Mouse (Mus musculus): Measurements from ENCODE around the gene Tmtc2. TPM values are rescaled to one million over a fixed set of nuclear protein-coding genes. Genes with fewer than 3 reads are reported as not detected.

The Tmtc2 gene
- total RNA-seq, 2 experiments from 2014 or later = 11.5 to 12.7 TPM

GRCm38 (mm10) chr10:105544004-105545003 lies 29.9 kb downstream of the Tmtc2 start:
- intact Hi-C loops (cut with DNase I) = no loop called here
- no peak for TF ChIP-seq CTCF (IDR thresholded peaks at IDR 0.05)
- Histone ChIP-seq H3K4me3 (no peak overlapping the region), H3K27ac (no peak overlapping the region)
- no peak for DNase-seq (ENCODE audit: extremely low spot score in 1 of 2, low spot score in 2 of 2)

- Histone ChIP-seq H3K4me3 (no peak overlapping the region), H3K27ac (no peak overlapping the region)
- intact Hi-C loops (cut with DNase I) = no loop called here
- TF ChIP-seq CTCF (IDR thresholded peaks at IDR 0.05) = no peak
- no peak for DNase-seq (ENCODE audit: extremely low spot score in 1 of 2, low spot score in 2 of 2)
Observed at GRCm38 (mm10) chr10:105542081-105542480, 32.2 kb downstream of the Tmtc2 start.

GRCm38 (mm10) chr10:105539697-105540096 lies 34.6 kb downstream of the Tmtc2 start:
- no peak for TF ChIP-seq CTCF (IDR thresholded peaks at IDR 0.05)
- no peak overlapping the region for H3K4me3 ChIP-seq
- intact Hi-C loops (cut with DNase I) = no loop called here
- H3K27ac ChIP-seq = no peak overlapping the region
- no peak for DNase-seq (ENCODE audit: extremely low spot score in 1 of 2, low spot score in 2 of 2)

- H3K4me3 ChIP-seq = no peak overlapping the region
- H3K27ac ChIP-seq = no peak overlapping the region
- no peak for DNase-seq (ENCODE audit: extremely low spot score in 1 of 2, low spot score in 2 of 2)
- TF ChIP-seq CTCF (IDR thresholded peaks at IDR 0.05) = no peak
- intact Hi-C loops (cut with DNase I) = no loop called here
Observed at GRCm38 (mm10) chr10:105536910-105537309, 37.3 kb downstream of the Tmtc2 start.

GRCm38 (mm10) chr10:105535848-105536247 lies 38.4 kb downstream of the Tmtc2 start:
- no peak overlapping the region for H3K27ac ChIP-seq
- intact Hi-C loops (cut with DNase I) = no loop called here
- TF ChIP-seq CTCF (IDR thresholded peaks at IDR 0.05) = no peak

GRCm38 (mm10) chr10:105532747-105533146 lies 41.5 kb downstream of the Tmtc2 start:
- intact Hi-C loops (cut with DNase I) = no loop called here
- no peak for DNase-seq (ENCODE audit: extremely low spot score in 1 of 2, low spot score in 2 of 2)

More at GRCm38 (mm10) chr10:105535848-105536247, 38.4 kb downstream of the Tmtc2 start:
- no peak overlapping the region for H3K4me3 ChIP-seq
- no peak for DNase-seq (ENCODE audit: extremely low spot score in 1 of 2, low spot score in 2 of 2)

GRCm38 (mm10) chr10:105532019-105532525 lies 42.2 kb downstream of the Tmtc2 start:
- TF ChIP-seq CTCF (IDR thresholded peaks at IDR 0.05) = no peak
- intact Hi-C loops (cut with DNase I) = no loop called here
- no peak overlapping the region for H3K4me3 ChIP-seq
- no peak overlapping the region for H3K27ac ChIP-seq
- DNase-seq (ENCODE audit: extremely low spot score in 1 of 2, low spot score in 2 of 2) = no peak

More at GRCm38 (mm10) chr10:105532747-105533146, 41.5 kb downstream of the Tmtc2 start:
- Histone ChIP-seq H3K4me3 (no peak overlapping the region), H3K27ac (no peak overlapping the region)
- no peak for TF ChIP-seq CTCF (IDR thresholded peaks at IDR 0.05)

GRCm38 (mm10) chr10:105531080-105531894 lies 43.0 kb downstream of the Tmtc2 start:
- no peak for DNase-seq (ENCODE audit: extremely low spot score in 1 of 2, low spot score in 2 of 2)
- intact Hi-C loops (cut with DNase I) = no loop called here
- Histone ChIP-seq H3K4me3 (no peak overlapping the region), H3K27ac (no peak overlapping the region)
- TF ChIP-seq CTCF (IDR thresholded peaks at IDR 0.05) = no peak

GRCm38 (mm10) chr10:105523405-105524088 lies 50.7 kb downstream of the Tmtc2 start:
- no peak overlapping the region for H3K27ac ChIP-seq
- no peak for TF ChIP-seq CTCF (IDR thresholded peaks at IDR 0.05)
- DNase-seq (ENCODE audit: extremely low spot score in 1 of 2, low spot score in 2 of 2) = no peak
- intact Hi-C loops (cut with DNase I) = no loop called here
- no peak overlapping the region for H3K4me3 ChIP-seq

GRCm38 (mm10) chr10:105522431-105522830 lies 51.8 kb downstream of the Tmtc2 start:
- no peak overlapping the region for H3K27ac ChIP-seq
- no peak overlapping the region for H3K4me3 ChIP-seq
- TF ChIP-seq CTCF (IDR thresholded peaks at IDR 0.05) = no peak; the same call in 1 of the 2 replicates
- no peak for DNase-seq (ENCODE audit: extremely low spot score in 1 of 2, low spot score in 2 of 2)
- intact Hi-C loops (cut with DNase I) = no loop called here

- DNase-seq (ENCODE audit: extremely low spot score in 1 of 2, low spot score in 2 of 2) = no peak
- Histone ChIP-seq H3K27ac (no peak overlapping the region), H3K4me3 (no peak overlapping the region)
- no peak for TF ChIP-seq CTCF (IDR thresholded peaks at IDR 0.05)
- intact Hi-C loops (cut with DNase I) = no loop called here
Observed at GRCm38 (mm10) chr10:105519154-105519806, 55.0 kb downstream of the Tmtc2 start.
